Mouse (Mus musculus) regulatory T cell (primary cell): ENCODE results near the gene Gm815.

Experiments
- in situ Hi-C: fragments of 300-600 bp; cut with MboI, MseI; formaldehyde crosslinking; loops from one replicate; pipeline ENCODE4 v1.15.1; 2025; ENCODE audit warnings: high pct_unique_total_duplicates

Gene Gm815

GRCm38 (mm10) chr19:26877180-26877775, 8.4 kb upstream of the Gm815 start:
- in situ Hi-C loops, result no loop called here

- in situ Hi-C loops, result loop anchor here (5.0 kb wide), 1 partner anchor 177 kb away; no protein-coding TSS in a partner anchor
These were observed 5.8 kb upstream of the Gm815 start for GRCm38 (mm10) chr19:26879856-26880255.

GRCm38 (mm10) chr19:26881866-26882427, 3.7 kb upstream of the Gm815 start:
- in situ Hi-C loops, result loop anchor here (5.0 kb wide), 1 partner anchor 175 kb away; no protein-coding TSS in a partner anchor

- in situ Hi-C loops, result no loop called here
These were observed 2.5 kb downstream of the Gm815 start for GRCm38 (mm10) chr19:26888171-26888570.

GRCm38 (mm10) chr19:26891306-26891964, 5.8 kb downstream of the Gm815 start:
- in situ Hi-C loops, result no loop called here

GRCm38 (mm10) chr19:26892861-26893260, 7.2 kb downstream of the Gm815 start:
- in situ Hi-C loops, result no loop called here

GRCm38 (mm10) chr19:26902162-26902561, 16.5 kb downstream of the Gm815 start:
- in situ Hi-C loops, result no loop called here

GRCm38 (mm10) chr19:26914245-26914644, 28.6 kb downstream of the Gm815 start:
- in situ Hi-C loops, result no loop called here

GRCm38 (mm10) chr19:26920816-26921215, 35.1 kb downstream of the Gm815 start:
- in situ Hi-C loops, result no loop called here

GRCm38 (mm10) chr19:26930295-26931283, 44.9 kb downstream of the Gm815 start:
- in situ Hi-C loops, result no loop called here

GRCm38 (mm10) chr19:26934186-26934585, 48.5 kb downstream of the Gm815 start:
- in situ Hi-C loops, result no loop called here
